Mouse (Mus musculus) E14TG2a.4 (cell line): ENCODE results near the gene Mad1l1.

Experiments used
- CTCF ChIP-seq: conservative IDR thresholded peaks from 2 replicates; pipeline ENCODE4 v1.5.1; 2014; ENCODE audit warnings: low read length
- NANOG ChIP-seq: IDR thresholded peaks from 2 replicates; pipeline ENCODE4 v1.6.1; 2014; ENCODE audit warnings: borderline replicate concordance, low read length, mixed read lengths

DNA sequence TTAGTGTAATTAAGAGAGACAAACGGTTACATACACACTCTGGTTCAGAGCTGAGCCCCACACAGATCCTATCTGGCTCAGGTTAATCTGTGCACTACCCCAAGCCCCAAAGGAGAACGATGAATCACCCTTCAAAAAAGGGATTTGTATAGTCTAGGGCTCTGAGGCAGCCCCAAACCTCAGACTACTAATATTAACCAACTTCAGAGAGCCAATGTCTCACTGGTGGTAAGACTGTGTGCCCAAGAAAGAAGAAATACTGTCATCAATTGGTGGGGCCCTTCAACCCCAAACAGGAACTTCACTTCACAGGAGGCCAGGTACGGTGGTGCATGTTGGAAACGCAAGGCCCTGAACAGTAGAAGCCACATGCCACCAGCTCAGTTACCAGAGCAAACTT lies 23.9 kb upstream of the Mad1l1 start:
- TF ChIP-seq CTCF (no peak), NANOG (no peak)
